Mouse (Mus musculus) small intestine, adult 2 months (tissue): ENCODE data around the gene Slc30a2.

Experiments
- CTCF ChIP-seq: fragments of 200-500 bp; IDR thresholded peaks from 2 replicates; pipeline ENCODE4 v1.5.1; 2012; ENCODE audit warnings: low read depth, mild to moderate bottlenecking, control low read depth, inconsistent platforms, low read length, moderate library complexity, mixed read lengths; ENCODE audit not compliant: insufficient replicate concordance, insufficient read length; ENCODE audit errors: extremely low read depth
- POLR2A ChIP-seq: fragments of 200-500 bp; IDR thresholded peaks from 2 replicates; pipeline ENCODE4 v1.6.1; 2012; ENCODE audit warnings: low read depth, mild to moderate bottlenecking, control low read depth, inconsistent platforms, low read length, moderate library complexity

GRCm38 (mm10) chr4:134395142-134395541 is 52.2 kb downstream of the Slc30a2 start:
- no peak for TF ChIP-seq CTCF
- no peak for TF ChIP-seq POLR2A
